Mouse (Mus musculus) spleen, postnatal 36 days (tissue): Measurements from ENCODE around the gene Cd28.
"Not testable (repeated sequence)": the region's sequence is repeated elsewhere in the genome, so short reads cannot be mapped to it uniquely, and the experiment has no call there.

Source experiments
- DNase-seq, 2 experiments: peaks; one replicate each; pipeline ENCODE4 v3.0.0; 2022; ENCODE audit warnings: low spot score in 2 of 2, mixed read lengths in 1 of 2

Gene Cd28

GRCm38 (mm10) chr1:60799795-60800345, 83.3 kb downstream of the Cd28 start:
- DNase-seq: no peak

- DNase-seq: no peak
These were observed 84.6 kb downstream of the Cd28 start for GRCm38 (mm10) chr1:60801210-60801671.

- DNase-seq: no peak
These were observed 86.7 kb downstream of the Cd28 start for GRCm38 (mm10) chr1:60803128-60803824.

- peak in 1 of 2 experiments; percentile 17 for DNase-seq
These were observed 87.5 kb downstream of the Cd28 start for GRCm38 (mm10) chr1:60803825-60804696.

GRCm38 (mm10) chr1:60805178-60805577, 88.6 kb downstream of the Cd28 start:
- peak; percentile 20 to 29 for DNase-seq

GRCm38 (mm10) chr1:60807748-60808147, 91.1 kb downstream of the Cd28 start:
- DNase-seq: no peak

GRCm38 (mm10) chr1:60808466-60808865, 91.9 kb downstream of the Cd28 start:
- DNase-seq: no peak

- DNase-seq: no peak
These were observed 92.6 kb downstream of the Cd28 start for GRCm38 (mm10) chr1:60809166-60809565.

- no peak for DNase-seq
These were observed 94.2 kb downstream of the Cd28 start for GRCm38 (mm10) chr1:60810821-60811220.

GRCm38 (mm10) chr1:60811998-60812397, 95.4 kb downstream of the Cd28 start:
- DNase-seq: no peak

- DNase-seq: no peak
These were observed 96.8 kb downstream of the Cd28 start for GRCm38 (mm10) chr1:60813411-60813810.

- no peak for DNase-seq
These were observed 99.3 kb downstream of the Cd28 start for GRCm38 (mm10) chr1:60815912-60816311.

- DNase-seq: not testable (repeated sequence)
These were observed 101.9 kb downstream of the Cd28 start for GRCm38 (mm10) chr1:60818491-60818890.

GRCm38 (mm10) chr1:60819993-60820392, 103.4 kb downstream of the Cd28 start:
- DNase-seq: no peak

- DNase-seq: no peak
These were observed 104.4 kb downstream of the Cd28 start for GRCm38 (mm10) chr1:60820981-60821380.

- no peak for DNase-seq
These were observed 105.0 kb downstream of the Cd28 start for GRCm38 (mm10) chr1:60821590-60821989.
